Mouse (Mus musculus) liver, embryonic 13.5 days (tissue): ENCODE results near the gene Fuca1. TPM values are rescaled to one million over a fixed set of nuclear protein-coding genes. Genes with fewer than 3 reads are reported as not detected.
"Not testable (repeated sequence)": the region's sequence is repeated elsewhere in the genome, so short reads cannot be mapped to it uniquely, and the experiment has no call there.

Experiments
- ATAC-seq: fragments of 200-750 bp; cut with Nextera tagmentation; 2 replicates; pipeline ENCODE4 v1.8.0; 2017; ENCODE audit warnings: low read depth, mild to moderate bottlenecking, moderate number of reproducible peaks, moderate library complexity
- DNase-seq: peaks from one replicate; pipeline ENCODE4 v3.0.0; 2022
- H3K27ac ChIP-seq: fragments of 300-500 bp; sonication (generic); 2 replicates; pipeline ENCODE4 v1.5.1; 2015; ENCODE audit warnings: moderate library complexity, mild to moderate bottlenecking, inconsistent platforms
- H3K27me3 ChIP-seq: fragments of 300-500 bp; sonication (generic); 2 replicates; pipeline ENCODE4 v1.6.1; 2015; ENCODE audit warnings: mild to moderate bottlenecking, inconsistent platforms
- H3K36me3 ChIP-seq: fragments of 300-500 bp; sonication (generic); 2 replicates; pipeline ENCODE4 v1.6.1; 2015; ENCODE audit warnings: mild to moderate bottlenecking, inconsistent platforms
- H3K4me1 ChIP-seq: fragments of 300-500 bp; sonication (generic); replicated peaks from 2 replicates; pipeline ENCODE4 v1.6.1; 2015; ENCODE audit warnings: inconsistent platforms
- H3K4me2 ChIP-seq: fragments of 300-500 bp; sonication (generic); 2 replicates; pipeline ENCODE4 v1.6.1; 2015; ENCODE audit warnings: inconsistent platforms, mild to moderate bottlenecking, moderate library complexity
- H3K4me3 ChIP-seq: fragments of 300-500 bp; sonication (generic); replicated peaks from 2 replicates; pipeline ENCODE4 v1.5.1; 2015; ENCODE audit warnings: mild to moderate bottlenecking, inconsistent platforms
- H3K9ac ChIP-seq: fragments of 300-500 bp; sonication (generic); 2 replicates; pipeline ENCODE4 v1.6.1; 2015; ENCODE audit warnings: mild to moderate bottlenecking, inconsistent platforms
- H3K9me3 ChIP-seq: fragments of 300-500 bp; sonication (generic); replicated peaks from 2 replicates; pipeline ENCODE4 v1.6.1; 2016; ENCODE audit warnings: inconsistent platforms
- WGBS: fragments of 180-500 bp; shearing (Covaris S2); methylation state at CpG from one replicate; pipeline ENCODE4 v1.1.7; 2015; ENCODE audit not compliant: insufficient replicate concordance; 5-methylcytosine and 5-hydroxymethylcytosine counted together
- polyA plus RNA-seq: library from polyadenylated mRNA; unstranded; fragments of >200 nt; fragmentation: Nextera tagmentation; extraction: Ambion mirVana; gene quantifications from 2 replicates; pipeline ENCODE4 v1.2.1, GENCODE M21; 2015

Gene Fuca1
- polyA plus RNA-seq, 1 experiment from 2014 or later, result 18.1 TPM

DNA sequence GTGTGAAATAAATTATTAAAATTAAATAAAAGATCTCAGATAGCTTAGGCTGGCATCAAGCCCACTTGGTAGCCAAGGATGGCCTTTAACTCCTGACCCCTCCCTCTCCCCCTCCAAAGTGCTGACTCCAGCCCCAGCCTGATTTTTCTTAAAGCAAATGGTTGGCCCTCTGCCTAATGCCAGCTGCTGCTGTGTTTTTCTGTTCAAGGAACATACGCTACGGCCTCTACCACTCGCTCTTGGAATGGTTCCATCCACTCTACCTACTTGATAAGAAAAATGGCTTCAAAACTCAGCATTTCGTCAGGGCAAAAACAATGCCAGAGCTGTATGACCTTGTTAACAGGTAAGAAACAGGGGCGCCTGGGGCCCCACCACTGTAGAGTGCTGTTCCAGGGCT, 4.8 kb downstream of the Fuca1 start:
- ATAC-seq, result no peak
- DNase-seq, result no peak
- 83% methylated on average over 5 of the region's 5 CpGs for WGBS
- H3K27ac ChIP-seq, result no peak overlapping the region
- H3K4me2 ChIP-seq, result no peak overlapping the region
- peaks cover 22% of the 10 kb centered on the region for H3K36me3 ChIP-seq
- no peaks in the 10 kb centered on the region for H3K27me3 ChIP-seq
- H3K4me1 ChIP-seq, result peaks cover 36% of the 10 kb centered on the region
- H3K9ac ChIP-seq, result no peak overlapping the region
- H3K4me3 ChIP-seq, result no peak overlapping the region
- no peaks in the 10 kb centered on the region for H3K9me3 ChIP-seq

DNA sequence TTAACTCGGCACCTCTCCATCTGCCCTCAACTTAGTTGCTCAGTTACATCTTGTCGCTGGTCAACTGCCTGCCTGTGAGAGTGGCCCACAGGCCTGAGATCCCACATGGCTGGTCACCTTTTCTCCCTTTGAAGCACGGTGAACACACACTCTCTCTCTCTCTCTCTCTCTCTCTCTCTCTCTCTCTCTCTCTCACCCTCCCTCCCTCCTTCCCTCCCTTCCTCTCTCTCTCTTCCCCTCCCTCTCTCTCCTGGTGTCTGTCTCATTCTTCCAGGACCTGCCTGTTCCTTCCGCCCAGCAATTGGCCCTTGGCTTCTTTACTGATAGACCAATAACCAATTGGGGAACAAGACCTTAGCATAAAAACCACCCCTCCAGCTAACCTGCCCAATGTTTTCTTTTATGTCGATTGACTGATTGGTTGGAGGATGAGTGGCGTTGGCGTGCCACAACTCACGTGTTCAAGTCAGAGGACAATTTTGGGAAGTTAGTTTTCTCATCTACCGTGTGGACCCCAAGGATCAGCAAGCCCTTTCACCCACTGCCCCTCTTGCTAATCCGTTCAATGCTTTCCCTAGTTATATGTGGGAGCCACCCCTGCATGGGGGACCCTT, 5.8 kb downstream of the Fuca1 start:
- Histone ChIP-seq H3K9me3 (no peaks in the 10 kb centered on the region), H3K27me3 (no peaks in the 10 kb centered on the region), H3K4me1 (peaks cover 34% of the 10 kb centered on the region), H3K9ac (no peak overlapping the region), H3K27ac (no peak overlapping the region), H3K36me3 (peaks cover 30% of the 10 kb centered on the region), H3K4me2 (no peak overlapping the region), H3K4me3 (no peak overlapping the region)
- 63% methylated on average over 10 of the region's 10 CpGs for WGBS
- ATAC-seq (no peak), DNase-seq (no peak)

DNA sequence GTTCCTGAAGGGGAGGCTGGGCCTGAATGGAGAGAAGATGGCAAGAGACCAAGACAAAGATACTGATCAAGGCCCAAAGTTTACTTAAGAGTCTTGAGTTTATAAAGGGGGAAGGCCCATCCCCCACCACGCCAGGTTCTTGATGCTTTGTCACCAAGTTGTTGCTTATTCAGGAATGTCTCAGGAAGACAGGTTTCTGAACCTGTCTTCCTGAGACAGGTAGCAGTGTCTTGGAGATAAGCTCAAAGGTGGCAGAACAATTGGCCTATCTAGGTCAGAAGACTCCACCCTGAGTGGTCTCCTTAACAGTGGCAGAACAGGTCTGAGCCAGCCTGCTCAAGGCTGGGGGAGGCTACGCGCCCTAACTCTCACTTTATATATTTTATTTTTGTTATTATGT, 6.3 kb downstream of the Fuca1 start:
- no peak overlapping the region for H3K27ac ChIP-seq
- no peaks in the 10 kb centered on the region for H3K27me3 ChIP-seq
- ATAC-seq, result no peak
- peaks cover 29% of the 10 kb centered on the region for H3K4me1 ChIP-seq
- no peak overlapping the region for H3K4me2 ChIP-seq
- no peaks in the 10 kb centered on the region for H3K9me3 ChIP-seq
- H3K36me3 ChIP-seq, result peaks cover 35% of the 10 kb centered on the region
- no peak overlapping the region for H3K9ac ChIP-seq
- DNase-seq, result no peak
- 86% methylated on average over 3 of the region's 3 CpGs for WGBS
- no peak overlapping the region for H3K4me3 ChIP-seq

DNA sequence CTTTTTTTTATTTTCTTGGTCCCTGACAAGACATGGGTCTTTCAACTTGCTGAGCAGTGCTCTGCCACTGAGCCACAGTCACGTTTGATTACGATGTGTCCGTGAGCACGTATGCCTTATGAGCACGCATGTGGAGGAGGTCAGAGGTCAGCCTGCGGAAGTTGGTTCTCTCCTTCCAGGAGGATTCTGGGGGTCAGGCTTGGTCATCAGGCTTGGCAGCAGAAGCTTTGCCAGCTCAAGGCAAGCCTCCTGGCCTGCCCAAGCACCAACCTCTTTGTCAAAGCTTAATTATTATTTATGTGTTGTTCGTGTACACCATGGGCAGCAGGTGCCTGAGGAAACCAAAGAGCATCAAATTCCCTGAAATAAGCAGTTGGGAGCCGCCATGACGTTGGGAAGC, 7.8 kb downstream of the Fuca1 start:
- Histone ChIP-seq H3K4me3 (no peak overlapping the region), H3K27me3 (no peaks in the 10 kb centered on the region), H3K9ac (no peak overlapping the region), H3K9me3 (no peaks in the 10 kb centered on the region), H3K4me2 (no peak overlapping the region), H3K4me1 (peaks cover 22% of the 10 kb centered on the region), H3K27ac (no peak overlapping the region), H3K36me3 (peaks cover 38% of the 10 kb centered on the region)
- 91% methylated on average over 9 of the region's 9 CpGs for WGBS
- no peak for DNase-seq
- ATAC-seq, result no peak

DNA sequence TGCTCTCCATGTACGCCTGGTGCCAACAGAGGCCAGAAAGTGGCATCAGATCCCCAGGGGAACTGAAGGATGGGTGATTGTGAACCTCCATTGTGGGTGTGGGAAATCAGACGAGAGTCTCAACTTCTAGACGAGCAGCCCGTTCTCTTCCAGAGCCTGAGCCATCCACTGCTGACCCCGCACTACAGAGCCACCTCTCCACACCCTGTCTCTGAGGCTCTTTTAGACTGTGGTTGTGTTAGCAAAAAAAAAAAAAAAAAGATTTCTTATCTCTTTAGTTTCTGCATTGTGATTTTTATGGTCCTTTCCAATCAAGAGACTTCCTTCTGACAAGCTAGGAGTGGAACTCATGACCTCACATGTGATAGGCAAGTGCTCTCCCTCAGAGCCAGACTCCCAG, 8.9 kb downstream of the Fuca1 start:
- peaks cover 41% of the 10 kb centered on the region for H3K36me3 ChIP-seq
- DNase-seq (no peak), ATAC-seq (no peak)
- 75% methylated on average over 5 of the region's 5 CpGs for WGBS
- no peaks in the 10 kb centered on the region for H3K9me3 ChIP-seq
- no peak overlapping the region for H3K9ac ChIP-seq
- H3K4me2 ChIP-seq, result no peak overlapping the region
- H3K4me3 ChIP-seq, result no peak overlapping the region
- H3K4me1 ChIP-seq, result peaks cover 32% of the 10 kb centered on the region
- no peak overlapping the region for H3K27ac ChIP-seq
- H3K27me3 ChIP-seq, result no peaks in the 10 kb centered on the region

DNA sequence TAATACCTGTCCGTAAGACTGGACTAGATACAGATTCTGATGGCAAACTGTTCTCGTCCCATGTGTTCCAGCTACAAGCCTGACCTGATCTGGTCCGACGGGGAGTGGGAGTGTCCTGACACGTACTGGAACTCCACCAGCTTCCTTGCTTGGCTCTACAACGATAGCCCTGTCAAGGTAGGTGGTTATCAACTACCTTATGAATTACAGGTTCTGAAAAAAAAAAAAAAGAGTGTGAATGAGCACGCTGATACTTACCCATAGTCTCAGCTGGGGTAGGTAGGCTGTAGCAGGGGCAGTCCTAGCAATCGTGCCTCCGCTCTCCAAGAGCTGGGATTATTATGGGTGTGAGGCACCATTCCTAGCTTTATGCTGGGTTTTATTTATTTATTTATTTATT, 9.3 kb downstream of the Fuca1 start:
- Histone ChIP-seq H3K4me3 (no peak overlapping the region), H3K36me3 (peaks cover 43% of the 10 kb centered on the region), H3K4me2 (no peak overlapping the region), H3K9me3 (no peaks in the 10 kb centered on the region), H3K4me1 (peaks cover 36% of the 10 kb centered on the region), H3K27me3 (no peaks in the 10 kb centered on the region), H3K9ac (no peak overlapping the region), H3K27ac (no peak overlapping the region)
- ATAC-seq, result no peak
- DNase-seq, result no peak
- 80% methylated on average over 9 of the region's 9 CpGs for WGBS

DNA sequence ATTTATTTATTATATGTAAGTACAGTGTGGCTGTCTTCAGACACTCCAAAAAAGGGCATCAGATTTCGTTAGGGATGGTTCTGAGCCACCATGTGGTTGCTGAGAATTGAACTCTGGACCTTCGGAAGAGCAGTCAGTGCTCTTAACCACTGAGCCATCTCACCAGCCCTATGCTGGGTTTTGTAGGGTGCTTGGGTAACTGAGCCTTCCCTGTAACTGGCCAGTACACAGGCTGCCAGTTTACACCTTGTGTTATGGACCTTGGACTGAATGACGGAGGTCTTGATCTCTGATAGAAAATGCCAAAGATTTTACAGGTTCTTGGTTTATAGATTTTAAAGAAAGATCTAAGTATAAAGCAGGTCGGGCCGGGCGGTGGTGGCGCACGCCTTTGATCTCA, 9.7 kb downstream of the Fuca1 start:
- Histone ChIP-seq H3K4me1 (peaks cover 40% of the 10 kb centered on the region), H3K36me3 (peaks cover 43% of the 10 kb centered on the region), H3K9ac (no peak overlapping the region), H3K4me3 (no peak overlapping the region), H3K4me2 (no peak overlapping the region), H3K27ac (no peak overlapping the region), H3K27me3 (no peaks in the 10 kb centered on the region), H3K9me3 (no peaks in the 10 kb centered on the region)
- no peak for DNase-seq
- no peak for ATAC-seq
- WGBS, result 85% methylated on average over 8 of the region's 8 CpGs

DNA sequence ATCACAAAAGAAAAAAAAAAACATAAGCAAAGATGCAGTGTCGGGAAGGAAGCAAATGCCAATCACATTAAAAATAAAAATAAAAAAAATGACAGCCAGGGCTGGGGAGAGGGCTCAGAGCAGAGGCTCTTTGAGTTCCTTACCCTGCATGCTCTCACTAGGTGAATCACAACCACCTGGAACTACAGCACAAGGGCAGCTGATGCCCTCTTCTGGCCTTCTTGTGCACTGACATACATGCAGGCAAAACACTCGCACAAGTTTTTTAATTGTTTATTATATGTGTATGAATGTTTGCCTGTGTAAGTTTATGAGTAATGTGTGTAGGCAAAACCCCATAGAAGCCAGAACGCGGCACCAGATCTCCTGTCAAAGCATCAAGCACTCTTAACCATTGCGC, 11.3 kb downstream of the Fuca1 start:
- Histone ChIP-seq H3K27me3 (no peaks in the 10 kb centered on the region), H3K4me2 (no peak overlapping the region), H3K4me1 (peaks cover 41% of the 10 kb centered on the region), H3K4me3 (no peak overlapping the region), H3K36me3 (peaks cover 36% of the 10 kb centered on the region), H3K9ac (no peak overlapping the region), H3K27ac (no peak overlapping the region), H3K9me3 (no peaks in the 10 kb centered on the region)
- WGBS, result 60% methylated on average over 5 of the region's 5 CpGs
- no peak for ATAC-seq
- no peak for DNase-seq

DNA sequence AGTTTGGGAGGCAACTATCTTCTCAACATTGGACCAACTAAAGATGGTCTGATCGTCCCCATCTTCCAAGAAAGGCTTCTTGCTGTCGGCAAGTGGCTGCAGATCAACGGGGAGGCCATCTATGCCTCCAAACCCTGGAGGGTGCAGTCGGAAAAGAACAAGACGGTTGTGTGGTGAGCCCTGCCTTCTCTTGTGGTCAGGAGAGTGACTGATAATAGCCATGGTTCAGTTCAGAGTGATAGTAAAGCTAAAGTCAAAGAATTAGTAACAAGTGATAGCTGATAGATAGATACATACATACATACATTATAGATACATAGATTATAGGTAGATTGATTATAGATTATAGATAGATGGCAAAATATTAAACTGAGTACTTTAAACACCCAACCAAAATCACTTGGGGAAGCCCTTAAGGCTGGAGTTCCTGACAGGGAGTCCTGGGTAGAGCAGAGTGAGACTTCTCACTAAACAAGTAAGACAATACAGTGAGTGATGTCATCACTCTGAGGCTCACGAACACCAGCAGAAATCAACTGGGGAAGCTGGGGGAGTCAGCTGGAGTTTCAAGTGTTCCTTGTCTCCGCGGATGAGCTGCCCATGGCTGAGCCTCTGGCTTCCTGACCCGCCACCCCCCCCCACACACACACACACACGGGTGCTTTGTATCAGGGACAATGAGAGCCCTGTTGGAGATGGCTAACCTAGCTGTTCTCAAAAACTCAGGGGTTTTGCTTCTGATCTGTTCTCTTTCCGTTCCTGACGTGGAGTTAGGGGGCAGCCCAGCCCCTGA, 14.4 kb downstream of the Fuca1 start:
- H3K4me3 ChIP-seq, result no peak overlapping the region
- peak overlapping the region; percentile 44; the same call in 1 of the 2 replicates for H3K9ac ChIP-seq
- H3K27ac ChIP-seq, result peak overlapping the region; percentile 83
- 15% methylated on average over 12 of the region's 12 CpGs for WGBS
- ATAC-seq (peak; percentile 58), DNase-seq (no peak)
- H3K36me3 ChIP-seq, result peaks cover 46% of the 10 kb centered on the region
- H3K9me3 ChIP-seq, result no peaks in the 10 kb centered on the region
- peaks cover 63% of the 10 kb centered on the region for H3K4me1 ChIP-seq
- H3K4me2 ChIP-seq, result peak overlapping the region; percentile 33
- H3K27me3 ChIP-seq, result no peaks in the 10 kb centered on the region

DNA sequence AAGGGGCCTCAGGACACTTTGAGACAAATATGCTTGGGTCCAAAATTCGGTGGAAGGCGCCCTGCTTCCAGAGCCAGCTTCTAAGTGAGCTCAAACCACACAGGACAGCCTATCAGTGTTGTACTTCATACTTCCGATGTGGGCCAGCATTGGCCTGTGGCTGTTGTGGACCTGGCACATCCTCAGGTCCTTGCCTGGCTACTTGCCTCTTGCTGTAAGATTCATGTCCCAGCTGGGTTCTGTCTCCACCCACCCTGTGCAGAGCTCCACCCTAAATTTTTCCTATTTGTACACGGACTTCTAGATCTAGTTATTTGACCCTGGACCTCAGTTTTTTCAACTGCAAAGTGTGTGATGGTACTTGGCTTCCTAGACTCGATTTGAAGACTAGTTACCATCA, 15.0 kb downstream of the Fuca1 start:
- DNase-seq (no peak), ATAC-seq (no peak)
- Histone ChIP-seq H3K4me2 (peak overlapping the region; percentile 33), H3K36me3 (peaks cover 45% of the 10 kb centered on the region), H3K9me3 (no peaks in the 10 kb centered on the region), H3K9ac (peak overlapping the region; percentile 44; the same call in 1 of the 2 replicates), H3K27ac (peak overlapping the region; percentile 83), H3K4me3 (no peak overlapping the region), H3K27me3 (no peaks in the 10 kb centered on the region), H3K4me1 (peaks cover 63% of the 10 kb centered on the region)
- 40% methylated on average over 5 of the region's 5 CpGs for WGBS

DNA sequence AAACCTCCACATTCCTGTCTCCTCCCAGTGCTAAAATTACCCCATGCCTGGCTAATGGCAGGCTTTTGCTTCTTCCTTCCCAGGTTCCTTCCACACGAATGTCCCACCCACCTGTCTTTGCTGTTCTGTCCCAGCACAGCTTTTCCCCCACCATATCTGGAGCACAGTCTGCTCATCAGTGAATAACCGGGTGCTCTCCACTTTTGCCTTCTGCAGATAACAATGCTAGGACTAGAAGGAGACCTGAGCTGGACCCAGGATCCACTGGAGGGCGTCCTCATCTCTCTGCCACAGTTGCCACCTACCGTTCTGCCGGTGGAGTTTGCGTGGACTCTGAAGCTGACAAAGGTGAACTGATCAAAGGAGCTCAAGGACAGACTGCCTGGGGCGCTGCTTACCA, 18.3 kb downstream of the Fuca1 start:
- Histone ChIP-seq H3K27me3 (no peaks in the 10 kb centered on the region), H3K9me3 (no peaks in the 10 kb centered on the region), H3K36me3 (peaks cover 27% of the 10 kb centered on the region), H3K4me1 (peaks cover 63% of the 10 kb centered on the region), H3K27ac (peak overlapping the region; percentile 39), H3K9ac (no peak overlapping the region), H3K4me3 (no peak overlapping the region), H3K4me2 (no peak overlapping the region)
- WGBS, result 44% methylated on average over 7 of the region's 7 CpGs
- DNase-seq (no peak), ATAC-seq (peak; percentile 66)

DNA sequence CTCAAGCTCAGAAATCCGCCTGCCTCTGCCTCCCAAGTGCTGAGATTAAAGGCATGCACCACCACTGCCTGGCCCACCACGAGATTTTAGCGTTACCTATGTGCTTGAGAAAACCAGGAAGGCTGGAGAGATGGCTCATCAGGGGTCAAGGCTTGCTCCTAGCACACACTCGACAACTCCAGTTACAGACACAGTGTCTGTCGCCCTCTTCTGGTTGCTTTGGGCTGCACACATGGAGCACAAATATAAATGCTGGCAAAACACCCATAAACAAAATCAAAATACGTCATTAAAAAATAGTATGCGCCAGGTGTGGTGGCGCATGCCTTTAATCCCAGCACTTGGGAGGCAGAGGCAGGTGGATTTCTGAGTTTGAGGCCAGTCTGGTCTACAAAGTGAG, 20.5 kb downstream of the Fuca1 start:
- H3K4me3 ChIP-seq, DNase-seq, H3K4me2 ChIP-seq, H3K27ac ChIP-seq, H3K9me3 ChIP-seq, H3K27me3 ChIP-seq, ATAC-seq, H3K9ac ChIP-seq: not testable (repeated sequence)
- Histone ChIP-seq H3K4me1 (peaks cover 49% of the 10 kb centered on the region), H3K36me3 (peaks cover 20% of the 10 kb centered on the region)
- 76% methylated on average over 8 of the region's 8 CpGs for WGBS
